Mouse (Mus musculus): ENCODE measurements around the gene Nipal1. TPM values are rescaled to one million over a fixed set of nuclear protein-coding genes. Genes with fewer than 3 reads are reported as not detected.

Nipal1 gene
- not detected in 2 replicates for polyA plus RNA-seq (2021; fragmentation: Nextera tagmentation)
- long read RNA-seq, experiment 1, result 0 reads
- long read RNA-seq, experiment 2, result 0 reads

DNA sequence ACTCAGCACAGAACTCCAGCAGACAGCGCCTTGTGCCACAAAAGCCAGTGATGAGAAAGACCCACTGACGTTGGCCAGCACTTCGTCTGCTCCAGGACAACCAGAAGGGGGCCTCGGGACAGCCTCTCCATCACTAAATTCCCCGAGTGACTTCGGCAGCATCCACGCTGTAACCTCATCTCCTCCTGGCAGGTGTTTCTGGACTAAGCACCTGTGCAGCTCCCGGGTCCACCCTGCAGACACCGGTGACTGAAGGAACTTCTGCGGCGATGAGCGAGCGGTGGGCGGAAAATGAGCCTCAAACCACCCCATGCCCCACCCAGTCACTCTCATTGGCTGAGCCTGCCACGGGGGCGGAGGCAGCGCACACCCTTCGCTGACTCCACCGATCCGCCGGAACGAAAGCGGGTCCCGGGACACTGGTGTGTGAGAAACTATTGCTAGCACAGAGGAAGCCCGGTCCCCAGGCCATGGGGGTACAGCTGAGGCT, at the start of gene Nipal1:
Gene Nipal1 (plus strand): TSS at position 378 of the 490 bp plus-strand sequence.

DNA sequence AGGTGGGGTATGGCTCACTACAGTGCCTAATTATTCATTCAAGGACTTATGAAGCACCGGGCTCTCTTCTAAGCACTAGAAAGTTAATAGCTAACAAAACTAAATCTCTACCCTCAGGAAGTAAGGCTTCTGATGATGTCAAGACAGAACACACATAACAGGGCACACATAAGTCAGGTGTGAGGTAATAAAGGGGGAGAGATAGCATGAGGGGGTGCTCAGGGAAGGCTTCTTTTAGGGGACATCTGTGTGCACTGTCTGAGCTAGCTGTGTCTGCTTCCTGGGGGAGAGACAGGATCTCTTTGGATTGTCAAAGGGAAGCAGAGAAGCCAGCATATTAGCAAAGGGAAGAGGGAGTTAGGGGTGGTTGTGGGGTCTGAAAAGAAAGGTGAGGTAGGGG, 3.4 kb upstream of the Nipal1 start, which contains the start of gene Cnga1:
Gene Cnga1 (minus strand): TSS at position 101 of the 400 bp plus-strand sequence.

Other genes starting within 250 kb of the Nipal1 start
- 0.57 and 0.94 TPM in 2 replicates for gene Corin, start 143.3 kb upstream of the Nipal1 start, polyA plus RNA-seq (2021; fragmentation: Nextera tagmentation)
- 1.5 and 1.7 TPM in 2 replicates for gene Nfxl1, start 88.1 kb upstream of the Nipal1 start, polyA plus RNA-seq (2021; fragmentation: Nextera tagmentation)
- gene Zar1, start 66.5 kb upstream of the Nipal1 start, polyA plus RNA-seq (2021; fragmentation: Nextera tagmentation), result 0.58 and 0.67 TPM in 2 replicates
- gene Gm5868, start 60.2 kb upstream of the Nipal1 start, polyA plus RNA-seq (2021; fragmentation: Nextera tagmentation), result not detected in 2 replicates
- not detected in 2 replicates for gene Cnga1, start 3.5 kb upstream of the Nipal1 start, polyA plus RNA-seq (2021; fragmentation: Nextera tagmentation)
- gene Txk, start 105.0 kb downstream of the Nipal1 start, polyA plus RNA-seq (2021; fragmentation: Nextera tagmentation), result not detected in 2 replicates
- gene Tec, start 220.7 kb downstream of the Nipal1 start, polyA plus RNA-seq (2021; fragmentation: Nextera tagmentation), result 1.1 and 1.3 TPM in 2 replicates